Mouse (Mus musculus): Measurements from ENCODE around the gene Mfsd4b5. TPM values are rescaled to one million over a fixed set of nuclear protein-coding genes. Genes with fewer than 3 reads are reported as not detected.
"Not testable (repeated sequence)": the region's sequence is repeated elsewhere in the genome, so short reads cannot be mapped to it uniquely, and the experiment has no call there.

The Mfsd4b5 gene
- polyA plus RNA-seq, 1 experiment, result 0.04 TPM

- TF ChIP-seq POLR2A (IDR thresholded peaks at IDR 0.05; ENCODE audit: extremely low read depth, insufficient read depth, low read length), result no peak
- TF ChIP-seq CTCF (IDR thresholded peaks at IDR 0.05; ENCODE audit: extremely low read depth, insufficient read depth, low read length), result no peak
These were observed 10.7 kb downstream of the Mfsd4b5 start for GRCm38 (mm10) chr10:39975771-39976170.

GRCm38 (mm10) chr10:39974982-39975381 lies 11.5 kb downstream of the Mfsd4b5 start:
- H3K27ac ChIP-seq (ENCODE audit: insufficient read depth, low read length), result no peak overlapping the region
- H3K4me3 ChIP-seq (ENCODE audit: insufficient read depth, low read length), result no peak overlapping the region
- TF ChIP-seq CTCF (IDR thresholded peaks at IDR 0.05; ENCODE audit: extremely low read depth, insufficient read depth, low read length), result no peak
- no peak for TF ChIP-seq POLR2A (IDR thresholded peaks at IDR 0.05; ENCODE audit: extremely low read depth, insufficient read depth, low read length)
- no peaks in the 10 kb centered on the region for H3K4me1 ChIP-seq (ENCODE audit: control insufficient read depth, insufficient read depth, low read length)

More at GRCm38 (mm10) chr10:39975771-39976170, 10.7 kb downstream of the Mfsd4b5 start:
- Histone ChIP-seq H3K4me3 (ENCODE audit: insufficient read depth, low read length) (no peak overlapping the region), H3K27ac (ENCODE audit: insufficient read depth, low read length) (no peak overlapping the region), H3K4me1 (ENCODE audit: control insufficient read depth, insufficient read depth, low read length) (no peaks in the 10 kb centered on the region)

GRCm38 (mm10) chr10:39967512-39967911 lies 18.9 kb downstream of the Mfsd4b5 start:
- no peak overlapping the region for H3K27ac ChIP-seq (ENCODE audit: insufficient read depth, low read length)
- no peak overlapping the region for H3K4me3 ChIP-seq (ENCODE audit: insufficient read depth, low read length)
- TF ChIP-seq POLR2A (IDR thresholded peaks at IDR 0.05; ENCODE audit: extremely low read depth, insufficient read depth, low read length) (no peak), CTCF (IDR thresholded peaks at IDR 0.05; ENCODE audit: extremely low read depth, insufficient read depth, low read length) (no peak)
- no peaks in the 10 kb centered on the region for H3K4me1 ChIP-seq (ENCODE audit: control insufficient read depth, insufficient read depth, low read length)

DNA sequence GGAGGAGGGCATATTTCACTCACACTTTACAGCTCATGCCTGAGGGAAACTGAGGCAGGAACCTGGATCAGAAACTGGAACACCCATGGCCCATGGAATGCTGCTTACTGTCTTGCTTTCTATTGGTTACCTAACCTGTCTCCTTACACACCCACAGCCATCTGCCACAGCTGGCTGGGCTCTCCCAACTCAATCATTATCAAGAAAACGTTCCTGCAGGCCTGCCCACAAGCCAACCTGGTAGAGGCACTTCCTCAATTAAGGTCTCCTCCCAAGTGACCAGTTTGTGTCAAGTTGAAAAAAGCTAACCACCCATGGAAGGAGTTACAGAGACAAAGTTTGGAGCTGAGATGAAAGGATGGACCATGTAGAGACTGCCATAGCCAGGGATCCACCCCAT lies 24.5 kb downstream of the Mfsd4b5 start:
- H3K4me1 ChIP-seq (ENCODE audit: control insufficient read depth, insufficient read depth, low read length), result no peaks in the 10 kb centered on the region
- H3K27ac ChIP-seq (ENCODE audit: insufficient read depth, low read length), result no peak overlapping the region
- no peak overlapping the region for H3K4me3 ChIP-seq (ENCODE audit: insufficient read depth, low read length)
- TF ChIP-seq CTCF (IDR thresholded peaks at IDR 0.05; ENCODE audit: extremely low read depth, insufficient read depth, low read length) (no peak), POLR2A (IDR thresholded peaks at IDR 0.05; ENCODE audit: extremely low read depth, insufficient read depth, low read length) (no peak)

GRCm38 (mm10) chr10:39960441-39960822 lies 26.0 kb downstream of the Mfsd4b5 start:
- Histone ChIP-seq H3K4me1 (ENCODE audit: control insufficient read depth, insufficient read depth, low read length) (no peaks in the 10 kb centered on the region), H3K27ac (ENCODE audit: insufficient read depth, low read length) (no peak overlapping the region), H3K4me3 (ENCODE audit: insufficient read depth, low read length) (peak overlapping the region; percentile 46; the same call in 1 of the 2 replicates)
- TF ChIP-seq CTCF (IDR thresholded peaks at IDR 0.05; ENCODE audit: extremely low read depth, insufficient read depth, low read length), result no peak
- no peak for TF ChIP-seq POLR2A (IDR thresholded peaks at IDR 0.05; ENCODE audit: extremely low read depth, insufficient read depth, low read length)

- Histone ChIP-seq H3K4me1 (ENCODE audit: control insufficient read depth, insufficient read depth, low read length) (no peaks in the 10 kb centered on the region), H3K4me3 (ENCODE audit: insufficient read depth, low read length) (peak within 1 kb of the TSS; percentile 46), H3K27ac (ENCODE audit: insufficient read depth, low read length) (no peak within 1 kb of the TSS)
- TF ChIP-seq POLR2A (IDR thresholded peaks at IDR 0.05; ENCODE audit: extremely low read depth, insufficient read depth, low read length), result no peak
- TF ChIP-seq CTCF (IDR thresholded peaks at IDR 0.05; ENCODE audit: extremely low read depth, insufficient read depth, low read length), result peak; percentile 68
These were observed 26.5 kb downstream of the Mfsd4b5 start, which contains the start of gene Mfsd4b3 for GRCm38 (mm10) chr10:39959761-39960440. Gene Mfsd4b3, minus strand, starts transcription at chr10:39960153.

GRCm38 (mm10) chr10:39958266-39958665 lies 28.2 kb downstream of the Mfsd4b5 start:
- no peak overlapping the region for H3K4me3 ChIP-seq (ENCODE audit: insufficient read depth, low read length)
- TF ChIP-seq POLR2A (IDR thresholded peaks at IDR 0.05; ENCODE audit: extremely low read depth, insufficient read depth, low read length) (no peak), CTCF (IDR thresholded peaks at IDR 0.05; ENCODE audit: extremely low read depth, insufficient read depth, low read length) (peak; percentile 20; the same call in 1 of the 2 replicates)
- no peaks in the 10 kb centered on the region for H3K4me1 ChIP-seq (ENCODE audit: control insufficient read depth, insufficient read depth, low read length)
- H3K27ac ChIP-seq (ENCODE audit: insufficient read depth, low read length), result no peak overlapping the region

GRCm38 (mm10) chr10:39956340-39956878 lies 30.0 kb downstream of the Mfsd4b5 start:
- Histone ChIP-seq H3K27ac (ENCODE audit: insufficient read depth, low read length) (no peak overlapping the region), H3K4me1 (ENCODE audit: control insufficient read depth, insufficient read depth, low read length) (no peaks in the 10 kb centered on the region), H3K4me3 (ENCODE audit: insufficient read depth, low read length) (no peak overlapping the region)
- no peak for TF ChIP-seq POLR2A (IDR thresholded peaks at IDR 0.05; ENCODE audit: extremely low read depth, insufficient read depth, low read length)
- no peak for TF ChIP-seq CTCF (IDR thresholded peaks at IDR 0.05; ENCODE audit: extremely low read depth, insufficient read depth, low read length)

DNA sequence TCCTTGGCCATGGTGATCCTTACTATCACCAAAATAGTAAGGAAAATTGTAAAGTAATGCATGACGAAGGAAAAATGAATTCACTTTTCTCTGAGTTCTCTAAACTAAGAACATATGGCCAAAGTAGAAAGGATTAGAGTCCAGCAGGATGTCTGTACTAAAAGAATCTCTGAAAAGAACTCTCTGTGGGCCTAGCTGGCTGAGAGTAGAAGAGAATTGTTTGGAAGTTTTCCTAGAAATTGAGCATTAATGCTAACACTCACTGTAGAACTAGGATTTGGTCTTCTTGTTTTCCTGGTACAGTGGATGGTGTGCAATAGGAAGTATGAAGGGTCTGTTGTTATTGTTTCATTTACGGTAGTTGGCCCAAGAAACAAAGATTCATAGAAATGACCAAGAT lies 31.3 kb downstream of the Mfsd4b5 start:
- TF ChIP-seq POLR2A (IDR thresholded peaks at IDR 0.05; ENCODE audit: extremely low read depth, insufficient read depth, low read length) (no peak), CTCF (IDR thresholded peaks at IDR 0.05; ENCODE audit: extremely low read depth, insufficient read depth, low read length) (no peak)
- no peak overlapping the region for H3K27ac ChIP-seq (ENCODE audit: insufficient read depth, low read length)
- H3K4me3 ChIP-seq (ENCODE audit: insufficient read depth, low read length), result no peak overlapping the region
- H3K4me1 ChIP-seq (ENCODE audit: control insufficient read depth, insufficient read depth, low read length), result no peaks in the 10 kb centered on the region

GRCm38 (mm10) chr10:39949377-39949954 lies 37.0 kb downstream of the Mfsd4b5 start:
- TF ChIP-seq POLR2A (IDR thresholded peaks at IDR 0.05; ENCODE audit: extremely low read depth, insufficient read depth, low read length) (no peak), CTCF (IDR thresholded peaks at IDR 0.05; ENCODE audit: extremely low read depth, insufficient read depth, low read length) (no peak)
- Histone ChIP-seq H3K27ac (ENCODE audit: insufficient read depth, low read length) (no peak overlapping the region), H3K4me3 (ENCODE audit: insufficient read depth, low read length) (no peak overlapping the region), H3K4me1 (ENCODE audit: control insufficient read depth, insufficient read depth, low read length) (no peaks in the 10 kb centered on the region)

- H3K4me1 ChIP-seq (ENCODE audit: control insufficient read depth, insufficient read depth, low read length); H3K4me3 ChIP-seq (ENCODE audit: insufficient read depth, low read length); H3K27ac ChIP-seq (ENCODE audit: insufficient read depth, low read length): not testable (repeated sequence)
These were observed 39.3 kb downstream of the Mfsd4b5 start for GRCm38 (mm10) chr10:39947195-39947594.

Data from cortical plate, adult 2 months (tissue).